Mouse (Mus musculus) heart, embryonic 15.5 days (tissue): ENCODE data around the gene Fez1. TPM values are rescaled to one million over a fixed set of nuclear protein-coding genes. Genes with fewer than 3 reads are reported as not detected.

Source experiments
- ATAC-seq: fragments of 200-750 bp; cut with Nextera tagmentation; replicated peaks from 2 replicates; pipeline ENCODE4 v1.8.0; 2017; ENCODE audit warnings: low read depth, moderate TSS enrichment; ENCODE audit not compliant: insufficient number of reproducible peaks, insufficient read depth, low FRiP score
- H3K27ac ChIP-seq: fragments of 300-500 bp; sonication (generic); 2 replicates; pipeline ENCODE4 v1.5.1; 2015; ENCODE audit warnings: mild to moderate bottlenecking, inconsistent platforms
- H3K27me3 ChIP-seq: fragments of 300-500 bp; sonication (generic); 2 replicates; pipeline ENCODE4 v1.6.1; 2015; ENCODE audit warnings: inconsistent platforms
- H3K36me3 ChIP-seq: fragments of 300-500 bp; sonication (generic); 2 replicates; pipeline ENCODE4 v1.6.1; 2015; ENCODE audit warnings: mild to moderate bottlenecking, inconsistent platforms
- H3K4me1 ChIP-seq: fragments of 300-500 bp; sonication (generic); replicated peaks from 2 replicates; pipeline ENCODE4 v1.6.1; 2015; ENCODE audit warnings: inconsistent platforms
- H3K4me2 ChIP-seq: fragments of 300-500 bp; sonication (generic); 2 replicates; pipeline ENCODE4 v1.6.1; 2015; ENCODE audit warnings: inconsistent platforms, mild to moderate bottlenecking, moderate library complexity
- H3K4me3 ChIP-seq: fragments of 300-500 bp; sonication (generic); 2 replicates; pipeline ENCODE4 v1.5.1; 2015; ENCODE audit warnings: mild to moderate bottlenecking, inconsistent platforms
- H3K9ac ChIP-seq: fragments of 300-500 bp; sonication (generic); 2 replicates; pipeline ENCODE4 v1.6.1; 2015; ENCODE audit warnings: mild to moderate bottlenecking, inconsistent platforms
- H3K9me3 ChIP-seq: fragments of 300-500 bp; sonication (generic); replicated peaks from 2 replicates; pipeline ENCODE4 v1.6.1; 2016; ENCODE audit warnings: inconsistent platforms
- WGBS: fragments of 180-500 bp; shearing (Covaris S2); methylation state at CpG from one replicate; pipeline ENCODE4 v1.1.7; 2015; ENCODE audit warnings: mixed read lengths; 5-methylcytosine and 5-hydroxymethylcytosine counted together
- polyA plus RNA-seq: library from polyadenylated mRNA; unstranded; fragments of >200 nt; fragmentation: Nextera tagmentation; extraction: Ambion mirVana; gene quantifications from 2 replicates; pipeline ENCODE4 v1.2.1, GENCODE M21; 2015

Gene Fez1
- polyA plus RNA-seq, 1 experiment from 2014 or later: 1.9 TPM

DNA sequence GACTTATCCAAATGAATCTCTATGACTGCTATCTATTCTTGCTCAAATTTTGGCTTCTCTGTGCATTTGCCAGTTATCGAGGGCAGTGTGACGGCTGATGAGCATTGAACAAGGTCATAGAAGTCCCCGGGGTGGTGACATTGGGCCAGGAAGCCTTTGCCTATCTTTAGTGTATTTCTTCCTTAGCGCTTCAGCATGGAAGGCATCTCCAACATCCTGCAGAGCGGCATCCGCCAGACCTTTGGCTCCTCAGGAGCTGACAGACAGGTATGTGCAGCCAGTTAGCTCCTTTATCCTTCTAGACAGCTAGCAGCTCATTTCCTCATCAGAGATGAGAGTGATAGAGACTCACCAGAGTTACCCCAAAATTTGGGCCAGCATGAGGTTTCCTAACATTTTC, 47.0 kb downstream of the Fez1 start:
- H3K4me2 ChIP-seq: no peak overlapping the region
- no peaks in the 10 kb centered on the region for H3K36me3 ChIP-seq
- H3K27me3 ChIP-seq: no peaks in the 10 kb centered on the region
- H3K9me3 ChIP-seq: no peaks in the 10 kb centered on the region
- H3K4me1 ChIP-seq: no peaks in the 10 kb centered on the region
- no peak for ATAC-seq
- H3K9ac ChIP-seq: no peak overlapping the region
- H3K27ac ChIP-seq: no peak overlapping the region
- H3K4me3 ChIP-seq: no peak overlapping the region
- WGBS: 75% methylated on average over 6 of the region's 6 CpGs

DNA sequence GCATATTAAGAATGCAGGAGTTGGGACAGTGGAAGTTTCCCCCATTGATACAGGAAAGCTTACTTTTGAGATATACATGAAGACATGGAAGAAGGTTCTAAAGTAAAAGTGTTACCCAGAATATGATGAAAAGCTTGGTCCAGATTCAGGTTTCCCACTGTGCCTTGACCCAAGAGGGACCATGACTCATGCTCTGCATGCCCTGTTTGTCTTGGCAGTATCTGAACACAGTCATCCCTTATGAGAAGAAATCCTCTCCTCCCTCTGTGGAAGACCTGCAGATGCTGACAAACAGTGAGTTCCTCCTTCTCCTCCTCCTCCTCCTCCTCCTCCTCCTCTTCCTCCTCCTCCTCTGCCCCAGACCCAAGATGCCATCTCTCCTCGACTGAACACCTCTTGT, 48.6 kb downstream of the Fez1 start:
- no peak overlapping the region for H3K4me3 ChIP-seq
- 40% methylated on average over 1 of the region's 1 CpGs for WGBS
- H3K4me2 ChIP-seq: no peak overlapping the region
- no peak overlapping the region for H3K27ac ChIP-seq
- no peaks in the 10 kb centered on the region for H3K9me3 ChIP-seq
- H3K36me3 ChIP-seq: no peaks in the 10 kb centered on the region
- no peak for ATAC-seq
- no peaks in the 10 kb centered on the region for H3K4me1 ChIP-seq
- H3K27me3 ChIP-seq: no peaks in the 10 kb centered on the region
- no peak overlapping the region for H3K9ac ChIP-seq

- H3K27me3 ChIP-seq: no peaks in the 10 kb centered on the region
- no peaks in the 10 kb centered on the region for H3K4me1 ChIP-seq
- H3K4me2 ChIP-seq: no peak overlapping the region
- WGBS: 45% methylated on average over 2 of the region's 2 CpGs
- H3K9ac ChIP-seq: no peak overlapping the region
- no peaks in the 10 kb centered on the region for H3K36me3 ChIP-seq
- no peak for ATAC-seq
- no peaks in the 10 kb centered on the region for H3K9me3 ChIP-seq
- no peak overlapping the region for H3K4me3 ChIP-seq
- H3K27ac ChIP-seq: no peak overlapping the region
Observed at GRCm38 (mm10) chr9:36873796-36874195, 52.1 kb downstream of the Fez1 start.

DNA sequence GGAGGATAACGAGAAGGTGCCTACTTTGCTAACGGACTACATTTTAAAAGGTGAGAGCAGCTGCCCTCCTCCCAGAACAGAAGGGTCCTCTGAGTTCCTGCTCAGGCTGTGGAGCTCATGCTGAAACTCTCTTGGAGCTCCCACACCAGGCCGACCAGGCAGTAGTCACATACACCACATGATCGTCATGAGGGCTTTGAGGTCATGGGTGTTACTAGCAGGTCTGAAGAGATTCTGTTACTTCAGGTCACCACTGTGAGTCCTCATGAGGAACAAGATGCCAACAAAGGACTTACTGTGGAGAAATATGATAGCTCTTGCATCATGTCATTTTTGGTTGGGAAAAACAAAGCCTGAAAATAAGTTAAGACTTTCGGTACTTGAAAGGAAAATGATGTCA, 54.6 kb downstream of the Fez1 start:
- no peak overlapping the region for H3K27ac ChIP-seq
- H3K4me3 ChIP-seq: no peak overlapping the region
- H3K4me2 ChIP-seq: no peak overlapping the region
- ATAC-seq: no peak
- no peaks in the 10 kb centered on the region for H3K36me3 ChIP-seq
- no peaks in the 10 kb centered on the region for H3K4me1 ChIP-seq
- H3K27me3 ChIP-seq: no peaks in the 10 kb centered on the region
- H3K9me3 ChIP-seq: no peaks in the 10 kb centered on the region
- 74% methylated on average over 5 of the region's 5 CpGs for WGBS
- H3K9ac ChIP-seq: no peak overlapping the region

GRCm38 (mm10) chr9:36876787-36877186, 55.1 kb downstream of the Fez1 start:
- H3K27me3 ChIP-seq: no peaks in the 10 kb centered on the region
- H3K4me2 ChIP-seq: no peak overlapping the region
- no peak overlapping the region for H3K4me3 ChIP-seq
- H3K9me3 ChIP-seq: no peaks in the 10 kb centered on the region
- no peaks in the 10 kb centered on the region for H3K4me1 ChIP-seq
- no peak overlapping the region for H3K27ac ChIP-seq
- H3K9ac ChIP-seq: no peak overlapping the region
- H3K36me3 ChIP-seq: no peaks in the 10 kb centered on the region
- ATAC-seq: no peak

GRCm38 (mm10) chr9:36881615-36882014, 60.0 kb downstream of the Fez1 start:
- Histone ChIP-seq H3K9ac (no peak overlapping the region), H3K4me1 (no peaks in the 10 kb centered on the region), H3K27ac (no peak overlapping the region), H3K36me3 (no peaks in the 10 kb centered on the region), H3K9me3 (no peaks in the 10 kb centered on the region), H3K4me2 (no peak overlapping the region), H3K27me3 (no peaks in the 10 kb centered on the region), H3K4me3 (no peak overlapping the region)
- ATAC-seq: no peak
- WGBS: 69% methylated on average over 5 of the region's 5 CpGs

DNA sequence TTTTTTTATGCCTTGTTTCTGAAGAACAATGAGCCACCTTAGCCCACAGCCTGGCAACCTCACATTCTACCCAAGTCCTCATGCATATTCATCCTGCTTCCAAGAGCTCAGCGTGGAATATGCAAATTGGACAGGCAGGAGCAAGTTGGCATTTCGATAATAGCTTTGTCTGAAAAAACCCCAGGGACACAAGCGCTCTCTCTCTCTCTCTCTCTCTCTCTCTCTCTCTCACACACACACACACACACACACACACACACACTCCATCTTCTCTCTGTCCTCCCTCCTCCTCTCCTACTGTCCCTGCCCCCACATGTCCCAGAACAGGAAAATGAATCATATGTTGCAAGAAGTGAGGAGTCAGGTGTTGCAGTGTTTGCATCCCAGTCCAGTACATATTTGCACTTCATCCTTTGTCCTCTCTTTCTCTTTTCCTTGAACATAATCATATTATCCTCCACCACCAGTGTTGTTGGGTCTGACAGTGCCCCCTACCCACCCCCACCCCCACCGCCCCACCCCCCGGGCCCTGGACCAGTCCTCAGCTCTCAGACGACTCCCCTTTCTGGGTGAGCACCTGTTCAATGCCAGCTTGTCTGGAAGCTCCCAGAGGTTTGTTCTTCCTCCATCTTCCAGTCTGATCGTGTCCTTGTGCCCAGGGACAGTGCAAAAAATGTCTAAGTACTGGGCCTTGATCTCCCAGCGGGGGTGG, 60.5 kb downstream of the Fez1 start:
- Histone ChIP-seq H3K4me2 (no peak overlapping the region), H3K4me1 (no peaks in the 10 kb centered on the region)
- WGBS: 44% methylated on average over 8 of the region's 8 CpGs

DNA sequence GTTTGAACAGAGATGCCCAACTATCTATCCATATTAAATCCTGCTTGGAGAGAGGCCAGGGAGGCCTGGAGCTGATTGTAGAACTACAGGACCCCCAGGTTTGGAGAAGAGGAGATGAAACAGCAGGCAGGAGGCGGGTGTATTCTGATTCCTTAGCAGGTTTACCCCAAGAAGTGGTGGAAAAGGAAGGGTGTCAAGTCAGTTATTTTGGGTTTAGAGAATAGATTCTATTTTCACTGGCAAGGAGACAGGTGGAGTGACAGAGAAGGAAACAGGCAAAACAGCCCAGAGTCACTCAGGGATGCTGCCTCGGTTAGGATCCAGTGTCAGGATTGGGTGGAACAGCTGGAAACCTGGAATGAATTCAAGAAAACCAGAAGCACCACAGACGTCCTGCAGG, 61.9 kb downstream of the Fez1 start:
- 47% methylated on average over 3 of the region's 3 CpGs for WGBS
- H3K27me3 ChIP-seq: no peaks in the 10 kb centered on the region
- H3K36me3 ChIP-seq: no peaks in the 10 kb centered on the region

More for the DNA sequence above, 60.5 kb downstream of the Fez1 start:
- ATAC-seq: no peak
- no peak overlapping the region for H3K9ac ChIP-seq
- H3K9me3 ChIP-seq: no peaks in the 10 kb centered on the region
- no peak overlapping the region for H3K4me3 ChIP-seq
- no peak overlapping the region for H3K27ac ChIP-seq
- H3K36me3 ChIP-seq: no peaks in the 10 kb centered on the region
- H3K27me3 ChIP-seq: no peaks in the 10 kb centered on the region

DNA sequence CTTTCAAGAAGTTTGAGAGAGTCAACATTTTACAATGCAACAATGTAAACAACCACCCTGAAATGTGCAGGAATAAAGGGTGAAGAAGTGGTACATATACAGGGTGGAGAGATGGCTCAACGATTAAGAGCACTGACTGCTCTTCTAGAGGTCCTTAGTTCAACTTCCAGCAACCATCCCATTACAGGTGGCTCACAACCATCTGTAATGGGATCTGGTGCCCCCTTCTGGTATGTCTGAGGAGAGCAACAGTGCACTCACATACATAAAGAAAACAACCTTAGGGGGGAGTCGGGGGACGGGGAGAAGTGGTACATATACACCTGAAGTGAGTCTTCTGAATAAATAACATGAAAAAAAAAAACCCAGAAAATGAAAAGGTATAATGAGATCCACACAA, 63.6 kb downstream of the Fez1 start:
- Histone ChIP-seq H3K9ac (no peak overlapping the region), H3K4me3 (no peak overlapping the region), H3K4me2 (no peak overlapping the region), H3K27me3 (no peaks in the 10 kb centered on the region), H3K27ac (no peak overlapping the region), H3K4me1 (no peaks in the 10 kb centered on the region), H3K9me3 (no peaks in the 10 kb centered on the region), H3K36me3 (no peaks in the 10 kb centered on the region)
- no peak for ATAC-seq
- 62% methylated on average over 3 of the region's 3 CpGs for whole genome bisulfite sequencing

More for the DNA sequence above, 61.9 kb downstream of the Fez1 start:
- no peak overlapping the region for H3K27ac ChIP-seq
- H3K9ac ChIP-seq: no peak overlapping the region
- H3K4me2 ChIP-seq: no peak overlapping the region
- no peak for ATAC-seq
- no peak overlapping the region for H3K4me3 ChIP-seq
- no peaks in the 10 kb centered on the region for H3K4me1 ChIP-seq
- H3K9me3 ChIP-seq: no peaks in the 10 kb centered on the region

DNA sequence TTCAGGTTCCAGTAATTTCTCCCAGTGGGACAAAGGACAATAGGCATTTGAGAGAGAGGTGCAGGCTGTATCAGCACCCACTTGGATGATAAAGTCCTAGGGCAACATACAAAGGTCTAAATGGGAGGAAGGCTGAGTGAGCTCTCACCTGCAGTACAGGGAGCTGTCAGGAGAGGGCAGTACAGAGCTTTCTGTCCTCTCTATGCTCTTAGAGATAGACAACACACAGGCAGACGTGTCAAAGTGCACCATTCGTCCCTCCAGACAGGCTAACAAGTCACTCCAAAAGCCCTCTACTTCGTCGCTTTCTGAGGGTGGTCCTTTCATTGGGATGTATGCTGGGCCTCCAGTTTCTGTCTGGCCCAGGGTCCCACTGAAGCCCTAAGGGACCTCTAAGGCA, 68.9 kb downstream of the Fez1 start:
- Histone ChIP-seq H3K4me1 (no peaks in the 10 kb centered on the region), H3K9me3 (no peaks in the 10 kb centered on the region), H3K27me3 (no peaks in the 10 kb centered on the region), H3K4me3 (no peak overlapping the region), H3K4me2 (no peak overlapping the region), H3K27ac (no peak overlapping the region), H3K9ac (no peak overlapping the region), H3K36me3 (no peaks in the 10 kb centered on the region)
- ATAC-seq: no peak
- WGBS: 29% methylated on average over 4 of the region's 4 CpGs

DNA sequence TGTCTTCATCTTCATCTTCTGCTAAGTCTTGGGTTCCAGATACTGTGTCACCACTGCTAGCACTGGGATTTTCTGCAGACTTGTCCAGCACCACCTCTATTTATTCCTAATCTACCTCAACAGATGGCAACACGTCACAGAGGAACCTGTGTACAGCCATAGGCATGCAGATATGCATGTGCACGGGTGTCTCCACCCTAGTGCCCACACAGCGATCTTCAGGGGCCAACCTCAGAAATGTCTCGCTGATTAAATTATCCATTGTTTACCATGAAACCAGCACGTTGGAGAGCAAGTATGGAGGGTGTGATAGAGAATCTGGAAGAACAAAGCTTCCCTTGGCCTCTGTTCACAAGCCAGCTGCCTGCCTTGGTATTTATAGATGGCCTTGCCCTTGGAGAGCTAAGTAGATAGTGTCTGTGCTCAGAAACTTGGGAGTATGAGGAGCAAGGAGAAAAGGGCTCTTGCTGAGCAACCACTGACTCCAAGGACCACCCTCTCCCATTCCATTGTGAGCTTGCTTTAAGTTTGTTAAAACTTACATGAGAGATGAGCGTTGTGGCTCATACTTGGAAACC, 71.8 kb downstream of the Fez1 start:
- ATAC-seq: no peak

GRCm38 (mm10) chr9:36894242-36894641, 72.6 kb downstream of the Fez1 start:
- Histone ChIP-seq H3K9ac (no peak overlapping the region), H3K27me3 (no peaks in the 10 kb centered on the region), H3K27ac (no peak overlapping the region), H3K36me3 (no peaks in the 10 kb centered on the region), H3K4me2 (no peak overlapping the region), H3K9me3 (no peaks in the 10 kb centered on the region), H3K4me3 (no peak overlapping the region), H3K4me1 (no peaks in the 10 kb centered on the region; the same call in 1 of the 2 replicates)
- 79% methylated on average over 7 of the region's 7 CpGs for WGBS
- no peak for ATAC-seq

More for the DNA sequence above, 71.8 kb downstream of the Fez1 start:
- H3K27ac ChIP-seq: no peak overlapping the region
- H3K36me3 ChIP-seq: no peaks in the 10 kb centered on the region
- H3K9me3 ChIP-seq: no peaks in the 10 kb centered on the region
- no peak overlapping the region for H3K9ac ChIP-seq
- H3K4me3 ChIP-seq: no peak overlapping the region
- WGBS: 70% methylated on average over 6 of the region's 6 CpGs
- no peak overlapping the region for H3K4me2 ChIP-seq
- no peaks in the 10 kb centered on the region for H3K27me3 ChIP-seq
- no peaks in the 10 kb centered on the region for H3K4me1 ChIP-seq
